Mouse (Mus musculus): Measurements from ENCODE around the gene Rftn2.

DNA sequence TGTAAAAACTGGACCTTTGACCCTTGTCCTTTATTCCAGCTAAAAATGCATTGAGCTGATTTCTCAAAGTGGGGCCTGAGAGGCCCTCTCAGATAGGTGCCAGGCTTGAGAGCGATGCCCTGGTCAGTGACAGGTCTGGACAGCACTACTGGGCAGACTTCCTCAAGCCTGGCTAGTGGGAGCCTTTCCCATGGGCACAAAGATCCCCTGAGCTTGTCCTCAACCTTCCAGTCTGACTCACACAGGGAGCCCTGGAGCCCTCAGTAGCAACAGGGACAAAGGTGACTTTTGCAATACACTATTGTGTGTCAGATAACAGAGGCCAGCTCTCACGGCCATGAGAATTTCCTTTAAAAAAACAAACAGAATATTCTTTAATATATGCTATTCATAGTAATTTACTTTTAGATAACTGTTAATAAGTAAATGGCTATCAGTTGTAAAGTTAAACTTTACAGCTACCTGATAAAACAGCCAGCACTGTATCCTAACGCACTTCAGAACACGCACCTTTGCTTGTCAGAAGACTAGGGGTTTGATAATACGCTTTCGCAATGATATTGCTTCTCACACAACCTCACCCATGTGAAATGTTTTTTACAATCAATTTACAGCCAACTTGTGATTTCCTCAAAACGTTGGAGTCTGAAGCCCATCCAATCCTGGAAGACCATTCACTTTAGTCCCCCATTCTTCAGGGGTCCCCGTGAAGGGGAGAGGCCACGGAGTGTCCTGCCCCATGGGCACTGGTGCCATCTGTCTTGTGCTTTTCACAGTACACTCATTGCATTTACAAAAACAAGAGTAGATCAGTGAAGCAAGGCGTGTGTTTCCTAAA lies 52.6 kb downstream of the Rftn2 start:
- TF ChIP-seq POLR2A (IDR thresholded peaks at IDR 0.05; ENCODE audit: low read depth, low read length) (no peak), CTCF (IDR thresholded peaks at IDR 0.05; ENCODE audit: extremely low read depth, insufficient read depth, insufficient read length, insufficient replicate concordance) (no peak)
